Mouse (Mus musculus) lung, adult 2 months (tissue): ENCODE data around the gene Fam118b. TPM values are rescaled to one million over a fixed set of nuclear protein-coding genes. Genes with fewer than 3 reads are reported as not detected.

ENCODE experiments used
- DNase-seq: peaks from one replicate; pipeline ENCODE4 v3.0.0; 2022
- H3K4me1 ChIP-seq: fragments of 200-500 bp; 2 replicates; pipeline ENCODE4 v1.6.1; 2011; ENCODE audit warnings: low read length; ENCODE audit not compliant: control insufficient read depth, insufficient read depth
- H3K4me3 ChIP-seq: fragments of 200-500 bp; replicated peaks from 2 replicates; pipeline ENCODE3; 2011; ENCODE audit warnings: low read depth, mild to moderate bottlenecking, control low read depth, low read length; ENCODE audit errors: extremely low read depth
- CTCF ChIP-seq: fragments of 200-500 bp; IDR thresholded peaks from 2 replicates; pipeline ENCODE4 v1.5.1; 2011; ENCODE audit warnings: mild to moderate bottlenecking, low read length, control low read depth; ENCODE audit not compliant: insufficient read depth
- POLR2A ChIP-seq: fragments of 200-500 bp; IDR thresholded peaks from 2 replicates; pipeline ENCODE4 v1.6.1; 2011; ENCODE audit warnings: low read depth, mild to moderate bottlenecking, control low read depth, low read length, borderline replicate concordance; ENCODE audit errors: extremely low read depth
- WGBS: fragments of 180-500 bp; shearing (Covaris S2); methylation state at CpG from one replicate; pipeline ENCODE4 v1.1.7; 2018; 5-methylcytosine and 5-hydroxymethylcytosine counted together
- polyA plus RNA-seq: library from polyadenylated mRNA; depleted of rRNA; stranded (reverse); fragments of >200 nt; gene quantifications from 2 replicates; pipeline ENCODE4 v1.2.3, GENCODE M21; 2012; rRNA removed

Gene Fam118b
- polyA plus RNA-seq: 10.1 and 12.7 TPM in 2 replicates

DNA sequence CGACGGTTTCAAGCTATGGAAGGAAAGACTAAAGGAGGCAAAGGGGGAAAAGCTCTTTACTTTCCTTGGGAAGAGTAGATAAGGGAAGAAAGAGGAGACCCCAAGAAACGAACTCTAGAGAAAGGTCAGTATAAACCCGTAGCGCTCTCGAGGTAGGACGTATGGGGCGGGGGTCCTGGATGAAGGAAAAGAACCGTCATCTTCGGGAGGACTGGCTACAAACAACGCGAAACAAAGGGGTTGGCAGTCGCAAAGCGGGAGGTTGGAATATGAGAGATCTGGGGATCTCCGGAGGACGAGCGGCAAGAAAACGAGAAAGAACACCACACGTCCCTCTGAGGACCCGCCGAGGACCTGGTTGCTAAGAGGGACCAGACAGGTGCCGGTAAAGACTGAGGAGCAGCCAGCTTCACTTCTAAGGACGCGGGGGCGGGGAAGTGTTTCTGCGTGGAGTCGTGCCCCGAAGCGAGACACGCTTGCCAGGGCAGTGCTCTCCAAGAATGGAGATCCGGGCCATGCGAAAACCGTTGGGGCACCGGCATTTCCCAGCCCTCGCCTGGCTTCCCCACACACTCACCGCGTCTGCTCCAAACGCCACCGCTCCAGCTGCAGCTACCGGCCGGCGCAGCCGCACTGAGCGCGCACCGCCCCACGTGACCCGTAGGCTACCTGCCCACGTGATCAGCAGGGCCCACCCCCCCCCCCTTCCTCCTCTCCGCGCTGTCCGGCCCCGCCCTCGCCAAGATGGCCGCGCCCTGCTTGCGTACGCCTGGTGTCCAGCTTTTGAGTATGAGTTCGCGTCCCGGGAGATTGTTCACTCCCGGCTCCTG, at the start of gene Fam118b, which contains the start of gene Rpusd4:
Gene Fam118b, minus strand, starts transcription at position 660 of the 830 bp plus-strand sequence.
Gene Rpusd4, plus strand, starts transcription at position 720 of the 830 bp plus-strand sequence.
- peak; percentile 96; the same call in 1 of the 2 replicates for TF ChIP-seq POLR2A
- TF ChIP-seq CTCF: no peak
- under 1% methylated on average over 62 of the region's 62 CpGs for WGBS
- H3K4me3 ChIP-seq: peak within 1 kb of the TSS; percentile 96
- H3K4me1 ChIP-seq: peaks cover 3% of the 10 kb centered on the region; the same call in 1 of the 2 replicates
- DNase-seq: peak; percentile 87

- TF ChIP-seq POLR2A: no peak
- TF ChIP-seq CTCF: no peak
- Histone ChIP-seq H3K4me3 (no peak overlapping the region), H3K4me1 (no peaks in the 10 kb centered on the region)
- no peak for DNase-seq
- WGBS: 48% methylated on average over 3 of the region's 3 CpGs
Measured at GRCm38 (mm10) chr9:35316771-35317211, 49.2 kb upstream of the Fam118b start.

- no peak for DNase-seq
- no peak overlapping the region for H3K4me3 ChIP-seq
- TF ChIP-seq POLR2A: no peak
- no peak for TF ChIP-seq CTCF
- no peaks in the 10 kb centered on the region for H3K4me1 ChIP-seq
- WGBS: 81% methylated on average over 1 of the region's 1 CpGs
Measured at GRCm38 (mm10) chr9:35314254-35314653, 46.6 kb upstream of the Fam118b start.

DNA sequence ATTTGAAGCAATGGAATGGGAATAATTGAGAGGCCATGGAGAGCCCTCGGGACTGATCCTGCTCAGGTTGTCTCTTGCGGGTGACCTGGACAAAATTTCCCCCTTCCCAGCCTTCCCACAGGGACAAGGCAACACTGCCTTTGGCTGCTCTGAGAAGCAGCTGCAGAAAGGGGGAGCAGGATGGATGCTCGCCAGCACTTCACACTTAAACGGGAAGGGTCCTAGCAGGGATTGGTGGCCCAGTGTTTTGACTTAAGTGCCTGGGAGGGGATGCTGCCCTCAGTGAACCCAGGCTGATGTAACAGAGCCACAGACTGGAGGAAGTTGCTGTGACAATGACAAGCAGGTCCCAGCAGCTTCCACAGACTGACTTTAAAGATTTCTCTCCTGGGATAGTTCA, 46.0 kb upstream of the Fam118b start:
- no peaks in the 10 kb centered on the region for H3K4me1 ChIP-seq
- TF ChIP-seq CTCF (no peak), POLR2A (no peak)
- no peak overlapping the region for H3K4me3 ChIP-seq
- no peak for DNase-seq
- WGBS: 46% methylated on average over 4 of the region's 4 CpGs

DNA sequence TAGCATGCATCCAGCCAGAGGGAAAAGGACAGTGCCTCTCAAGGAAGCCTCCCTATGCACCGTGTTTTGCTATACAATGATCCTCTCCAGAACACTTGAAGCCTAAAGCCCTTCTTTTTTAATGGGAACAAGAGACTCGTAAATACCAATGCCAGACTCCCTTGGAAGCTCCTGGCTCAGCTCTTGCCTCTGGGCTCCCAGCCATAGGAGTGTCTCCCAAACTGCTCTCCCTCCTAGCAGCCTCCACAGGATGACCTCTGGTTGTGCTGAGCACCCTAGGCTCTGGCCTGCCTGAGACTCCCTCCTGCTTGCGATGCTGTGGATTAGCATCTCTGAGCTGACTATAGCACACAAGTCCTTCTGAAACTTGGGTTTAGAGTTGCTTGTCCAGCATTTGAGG, 44.9 kb upstream of the Fam118b start:
- Histone ChIP-seq H3K4me1 (no peaks in the 10 kb centered on the region), H3K4me3 (no peak overlapping the region)
- TF ChIP-seq POLR2A (no peak), CTCF (no peak)
- WGBS: 54% methylated on average over 3 of the region's 3 CpGs
- DNase-seq: no peak

DNA sequence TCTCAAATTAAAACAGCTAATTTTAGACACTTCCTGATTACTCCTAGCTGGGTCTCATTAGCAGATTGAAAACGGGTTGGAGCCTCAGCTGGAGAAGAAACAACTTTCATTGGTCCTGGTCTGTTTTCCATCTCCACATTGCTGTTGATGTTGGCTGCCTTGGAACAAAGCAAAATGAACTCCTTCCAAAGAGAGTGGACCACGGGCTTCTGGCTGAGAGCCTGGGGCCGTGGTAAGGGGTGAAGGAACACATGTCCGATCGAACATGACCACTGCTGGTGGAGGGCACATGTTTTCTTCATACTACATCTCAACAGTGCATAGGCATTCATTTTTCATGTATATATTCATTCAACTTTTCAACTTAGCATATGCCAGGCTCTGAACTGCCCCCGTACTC, 42.8 kb upstream of the Fam118b start:
- H3K4me3 ChIP-seq: no peak overlapping the region
- 78% methylated on average over 6 of the region's 6 CpGs for WGBS
- DNase-seq: no peak
- no peak for TF ChIP-seq CTCF
- TF ChIP-seq POLR2A: no peak
- H3K4me1 ChIP-seq: no peaks in the 10 kb centered on the region

DNA sequence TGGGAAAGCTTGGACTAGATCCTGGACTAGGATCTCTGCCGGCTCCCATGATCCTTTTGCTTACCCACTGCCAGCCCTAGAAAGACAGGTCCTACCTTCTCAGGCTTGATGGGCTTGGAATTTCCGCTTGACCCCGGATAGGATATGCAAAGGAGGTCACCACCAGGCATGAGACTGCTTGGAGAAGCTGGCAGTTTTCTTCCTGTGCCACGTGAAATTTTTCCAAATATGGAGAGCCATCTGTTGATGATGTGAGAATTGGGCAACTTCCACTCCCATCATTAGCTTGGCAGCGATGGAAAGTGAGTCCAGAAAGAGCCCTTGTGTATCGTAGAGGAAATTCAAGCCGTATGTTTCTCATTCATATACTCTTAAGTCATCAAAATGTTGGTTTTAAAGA, 39.9 kb upstream of the Fam118b start:
- Histone ChIP-seq H3K4me1 (no peaks in the 10 kb centered on the region), H3K4me3 (no peak overlapping the region)
- 62% methylated on average over 7 of the region's 7 CpGs for WGBS
- no peak for DNase-seq
- TF ChIP-seq POLR2A (no peak), CTCF (no peak)

DNA sequence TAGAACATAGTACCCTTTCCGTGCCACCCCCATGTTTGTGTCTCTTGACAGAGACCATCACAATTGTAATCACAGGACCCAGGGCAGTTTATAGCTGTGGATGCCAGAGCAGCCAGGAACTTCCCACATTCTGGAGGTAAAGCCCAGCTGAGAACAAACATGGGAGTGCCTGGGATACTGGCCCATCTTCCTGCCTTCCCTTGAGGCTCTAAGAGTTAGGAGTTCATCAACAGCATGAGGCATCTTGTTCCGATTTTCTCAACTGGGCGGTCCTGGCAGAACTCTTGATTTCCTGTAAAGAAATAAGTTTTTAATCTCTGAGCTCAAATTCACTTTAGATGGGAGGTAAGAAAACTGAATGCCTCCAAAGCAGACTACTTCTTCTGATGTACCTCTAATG, 34.6 kb upstream of the Fam118b start:
- no peak for DNase-seq
- no peak overlapping the region for H3K4me3 ChIP-seq
- no peaks in the 10 kb centered on the region for H3K4me1 ChIP-seq
- WGBS: 83% methylated on average over 3 of the region's 3 CpGs
- TF ChIP-seq POLR2A: no peak
- no peak for TF ChIP-seq CTCF

DNA sequence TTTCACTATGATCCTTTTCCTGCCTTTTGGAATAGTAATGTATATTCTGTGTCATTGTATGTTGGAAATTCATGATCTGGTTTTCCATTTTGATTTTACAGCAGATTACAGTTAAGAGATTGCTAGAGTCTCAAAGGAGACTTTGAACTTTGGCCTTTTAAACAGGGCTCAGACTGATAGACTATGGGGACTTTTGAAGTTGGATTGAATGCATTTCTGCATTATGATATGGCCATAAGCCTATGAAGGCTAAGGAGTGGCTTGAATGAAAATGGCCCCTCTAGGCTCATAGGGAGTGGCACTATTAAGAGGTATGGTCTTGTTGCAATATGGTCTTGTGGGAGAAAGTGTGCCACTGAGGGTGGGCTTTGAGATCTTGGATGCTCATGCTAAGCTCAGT, 30.2 kb upstream of the Fam118b start:
- Histone ChIP-seq H3K4me3 (no peak overlapping the region), H3K4me1 (no peaks in the 10 kb centered on the region)
- TF ChIP-seq POLR2A (no peak), CTCF (no peak)
- DNase-seq: no peak

- TF ChIP-seq CTCF (no peak), POLR2A (no peak)
- 44% methylated on average over 5 of the region's 5 CpGs for WGBS
- no peak for DNase-seq
- Histone ChIP-seq H3K4me1 (no peaks in the 10 kb centered on the region), H3K4me3 (no peak overlapping the region)
Measured at GRCm38 (mm10) chr9:35293465-35293864, 25.9 kb upstream of the Fam118b start.
